In genomic region chr3:123160792-123161191, GRCm38 (mm10) we compare ENCODE assay signal across 8 mouse cellular contexts.
DNase-seq lines count a peak whose midpoint lies in the region; ATAC-seq and TF ChIP-seq lines count a peak whose summit lies in the region.

No protein-coding gene starts in this region.

- no peaks in the 10 kb centered on the region for H3K27me3 ChIP-seq in heart, adult 2 months (ENCODE audit: control insufficient read depth, insufficient read depth, low read length)
- H3K27me3 ChIP-seq in heart, embryonic 11.5 days (ENCODE audit: control insufficient read depth, insufficient read depth, low read length), result no peaks in the 10 kb centered on the region

- TF ChIP-seq POLR2A in heart, adult 2 months (IDR thresholded peaks at IDR 0.05; ENCODE audit: insufficient read depth, low read depth, low read length), result no peak

- no peak for ATAC-seq in heart, embryonic 11.5 days (replicated peaks; ENCODE audit: insufficient number of reproducible peaks, low FRiP score, low TSS enrichment)

- no peaks in the 10 kb centered on the region for H3K79me2 ChIP-seq in heart, adult 2 months (replicated peaks; ENCODE audit: control insufficient read depth, insufficient read depth, low read length)

- H3K9me3 ChIP-seq in heart, embryonic 11.5 days (replicated peaks; ENCODE audit: control insufficient read depth, low read length), result no peaks in the 10 kb centered on the region

- 11% methylated on average over 4 of the region's 4 CpGs for WGBS in heart, adult 2 months
- WGBS in heart, embryonic 11.5 days (ENCODE audit: insufficient replicate concordance), result 12% methylated on average over 4 of the region's 4 CpGs

- H3K27ac ChIP-seq in heart, adult 2 months, result peak overlapping the region; percentile 27; the same call in 1 of the 2 replicates
- H3K27ac ChIP-seq in heart, embryonic 11.5 days (ENCODE audit: low read depth, low read length), result no peak overlapping the region

- no peak overlapping the region for H3K9ac ChIP-seq in heart, adult 2 months (ENCODE audit: low read depth, low read length)
- no peak overlapping the region for H3K9ac ChIP-seq in heart, embryonic 11.5 days (ENCODE audit: low read depth, low read length)

- no peak for TF ChIP-seq EP300 in heart, adult 2 months (IDR thresholded peaks at IDR 0.05; ENCODE audit: insufficient read depth, low read depth, low read length)

- no peak overlapping the region for H3K4me2 ChIP-seq in heart, embryonic 11.5 days

- H3K36me3 ChIP-seq in heart, adult 2 months (ENCODE audit: control insufficient read depth, insufficient read depth, low read length), result peaks cover 7% of the 10 kb centered on the region
- H3K36me3 ChIP-seq in heart, embryonic 11.5 days (ENCODE audit: control insufficient read depth, insufficient read depth, low read length), result no peaks in the 10 kb centered on the region

- no peak overlapping the region for H3K4me3 ChIP-seq in heart, adult 2 months
- no peak overlapping the region for H3K4me3 ChIP-seq in heart, embryonic 11.5 days (ENCODE audit: low read depth, low read length)

- intact Hi-C loops in heart, adult 2 months (cut with DNase I), result loop anchor here (10.0 kb wide), 1 partner anchor 344 kb away; no protein-coding TSS in a partner anchor

- TF ChIP-seq CTCF in heart, adult 2 months (IDR thresholded peaks at IDR 0.05), result peak; percentile 87

- DNase-seq in heart, adult 2 months, result no peak
- peak; percentile 12 for DNase-seq in right cerebral cortex, adult 18-20 months
- DNase-seq in right cerebral cortex, postnatal 36 days (ENCODE audit: low spot score in 2 of 2), result no peak
- DNase-seq in brain, adult 2 months (ENCODE audit: low read depth, low spot score), result peak; percentile 46
- peak; percentile 75 for DNase-seq in induced T-regulatory cell, adult 2 months (ENCODE audit: low read depth)
- peak; percentile 37 for DNase-seq in retina, adult 2 months (ENCODE audit: low read depth, low spot score)
- DNase-seq in urinary bladder, adult 2 months (ENCODE audit: low spot score), result no peak

- peaks cover 6% of the 10 kb centered on the region for H3K4me1 ChIP-seq in heart, adult 2 months (ENCODE audit: control insufficient read depth, insufficient read depth, low read length)
- peaks cover 41% of the 10 kb centered on the region for H3K4me1 ChIP-seq in heart, embryonic 11.5 days (ENCODE audit: control insufficient read depth, insufficient read depth, low read length)

Comparison
In these comparisons a context has a peak if more than half of its experiments do, and no peak if none do; other contexts are left out.
1. DNase-seq: peak in right cerebral cortex, adult 18-20 months (single experiment), brain, adult 2 months (single experiment), induced T-regulatory cell, adult 2 months (single experiment) and retina, adult 2 months (single experiment); none in heart, adult 2 months (0 of 2), right cerebral cortex, postnatal 36 days (0 of 2) and urinary bladder, adult 2 months (single experiment).